Mouse (Mus musculus): ENCODE data around the gene Kctd10. TPM values are rescaled to one million over a fixed set of nuclear protein-coding genes. Genes with fewer than 3 reads are reported as not detected.

The Kctd10 gene
- polyA plus RNA-seq (2015; fragmentation: Nextera tagmentation; extraction: Ambion mirVana) = 223 and 230 TPM in 2 replicates

- ATAC-seq (peak; percentile 87), DNase-seq (ENCODE audit: low spot score) (peak; percentile 96)
- H3K27me3 ChIP-seq (replicated peaks; ENCODE audit: insufficient read depth, low read length) = no peaks in the 10 kb centered on the region
- 0 out of 2 replicates have a peak, but pooled peaks cover 3% of the 10 kb centered on the region for H3K36me3 ChIP-seq (ENCODE audit: insufficient read depth, low read length)
- peak within 1 kb of the TSS; percentile 65 for H3K4me2 ChIP-seq (replicated peaks; ENCODE audit: low read depth, low read length)
- peak within 1 kb of the TSS; percentile 97 for H3K27ac ChIP-seq (ENCODE audit: low read length)
- WGBS = under 1% methylated on average over 56 of the region's 74 CpGs
- TF ChIP-seq EP300 (IDR thresholded peaks at IDR 0.05) = no peak
- TF ChIP-seq CTCF (IDR thresholded peaks at IDR 0.05) = no peak
- peaks cover 41% of the 10 kb centered on the region for H3K4me1 ChIP-seq (ENCODE audit: insufficient read depth, low read depth, low read length)
- peak within 1 kb of the TSS; percentile 99 for H3K9ac ChIP-seq (replicated peaks; ENCODE audit: low read depth)
- H3K4me3 ChIP-seq (ENCODE audit: low read depth, low read length) = peak within 1 kb of the TSS; percentile 94
- H3K9me3 ChIP-seq (ENCODE audit: low read length) = no peaks in the 10 kb centered on the region
Measured at GRCm38 (mm10) chr5:114380209-114381012, at the start of gene Kctd10, which contains the start of gene Ube3b. Gene Kctd10 (minus strand): TSS chr5:114380508. Gene Ube3b (plus strand): TSS chr5:114380607.

GRCm38 (mm10) chr5:114429781-114430180, 49.5 kb upstream of the Kctd10 start:
- no peaks in the 10 kb centered on the region for H3K27me3 ChIP-seq (replicated peaks; ENCODE audit: insufficient read depth, low read length)
- H3K4me3 ChIP-seq (ENCODE audit: low read depth, low read length) = no peak overlapping the region
- H3K27ac ChIP-seq (ENCODE audit: low read length) = no peak overlapping the region
- DNase-seq (ENCODE audit: low spot score) = no peak
- ATAC-seq = no peak
- TF ChIP-seq EP300 (IDR thresholded peaks at IDR 0.05) (no peak), CTCF (IDR thresholded peaks at IDR 0.05) (no peak)
- no peak overlapping the region for H3K9ac ChIP-seq (replicated peaks; ENCODE audit: low read depth)
- no peaks in the 10 kb centered on the region for H3K9me3 ChIP-seq (ENCODE audit: low read length)
- no peaks in the 10 kb centered on the region for H3K36me3 ChIP-seq (ENCODE audit: insufficient read depth, low read length)
- H3K4me1 ChIP-seq (ENCODE audit: insufficient read depth, low read depth, low read length) = no peaks in the 10 kb centered on the region
- no peak overlapping the region for H3K4me2 ChIP-seq (replicated peaks; ENCODE audit: low read depth, low read length)
- 78% methylated on average over 7 of the region's 7 CpGs for WGBS

GRCm38 (mm10) chr5:114428621-114429020, 48.3 kb upstream of the Kctd10 start:
- Histone ChIP-seq H3K4me3 (ENCODE audit: low read depth, low read length) (no peak overlapping the region), H3K27me3 (replicated peaks; ENCODE audit: insufficient read depth, low read length) (no peaks in the 10 kb centered on the region), H3K4me2 (replicated peaks; ENCODE audit: low read depth, low read length) (no peak overlapping the region), H3K9ac (replicated peaks; ENCODE audit: low read depth) (no peak overlapping the region), H3K36me3 (ENCODE audit: insufficient read depth, low read length) (no peaks in the 10 kb centered on the region), H3K9me3 (ENCODE audit: low read length) (no peaks in the 10 kb centered on the region), H3K4me1 (ENCODE audit: insufficient read depth, low read depth, low read length) (no peaks in the 10 kb centered on the region), H3K27ac (ENCODE audit: low read length) (no peak overlapping the region)
- ATAC-seq (no peak), DNase-seq (ENCODE audit: low spot score) (no peak)
- WGBS = 59% methylated on average over 18 of the region's 18 CpGs
- TF ChIP-seq EP300 (IDR thresholded peaks at IDR 0.05) (no peak), CTCF (IDR thresholded peaks at IDR 0.05) (no peak)

- DNase-seq (ENCODE audit: low spot score) (no peak), ATAC-seq (no peak)
- Histone ChIP-seq H3K4me3 (ENCODE audit: low read depth, low read length) (no peak overlapping the region), H3K27ac (ENCODE audit: low read length) (no peak overlapping the region), H3K9me3 (ENCODE audit: low read length) (no peaks in the 10 kb centered on the region), H3K9ac (replicated peaks; ENCODE audit: low read depth) (no peak overlapping the region), H3K36me3 (ENCODE audit: insufficient read depth, low read length) (no peaks in the 10 kb centered on the region), H3K27me3 (replicated peaks; ENCODE audit: insufficient read depth, low read length) (no peaks in the 10 kb centered on the region), H3K4me2 (replicated peaks; ENCODE audit: low read depth, low read length) (no peak overlapping the region), H3K4me1 (ENCODE audit: insufficient read depth, low read depth, low read length) (0 out of 2 replicates have a peak, but pooled peaks cover 6% of the 10 kb centered on the region)
- WGBS = 65% methylated on average over 6 of the region's 6 CpGs
- TF ChIP-seq CTCF (IDR thresholded peaks at IDR 0.05) = no peak
- TF ChIP-seq EP300 (IDR thresholded peaks at IDR 0.05) = no peak
Measured at GRCm38 (mm10) chr5:114426732-114427131, 46.4 kb upstream of the Kctd10 start.

- H3K4me1 ChIP-seq (ENCODE audit: insufficient read depth, low read depth, low read length) = 0 out of 2 replicates have a peak, but pooled peaks cover 8% of the 10 kb centered on the region
- no peaks in the 10 kb centered on the region for H3K9me3 ChIP-seq (ENCODE audit: low read length)
- no peak for ATAC-seq
- H3K9ac ChIP-seq (replicated peaks; ENCODE audit: low read depth) = no peak overlapping the region
- H3K4me3 ChIP-seq (ENCODE audit: low read depth, low read length) = no peak overlapping the region
- H3K27me3 ChIP-seq (replicated peaks; ENCODE audit: insufficient read depth, low read length) = no peaks in the 10 kb centered on the region
- H3K4me2 ChIP-seq (replicated peaks; ENCODE audit: low read depth, low read length) = no peak overlapping the region
- no peak overlapping the region for H3K27ac ChIP-seq (ENCODE audit: low read length)
- no peak for TF ChIP-seq CTCF (IDR thresholded peaks at IDR 0.05)
- whole genome bisulfite sequencing = 85% methylated on average over 5 of the region's 5 CpGs
- no peak for DNase-seq (ENCODE audit: low spot score)
- H3K36me3 ChIP-seq (ENCODE audit: insufficient read depth, low read length) = peaks cover 14% of the 10 kb centered on the region; the same call in 1 of the 2 replicates
Measured at GRCm38 (mm10) chr5:114423961-114424360, 43.7 kb upstream of the Kctd10 start.

- 0 out of 2 replicates have a peak, but pooled peaks cover 8% of the 10 kb centered on the region for H3K4me1 ChIP-seq (ENCODE audit: insufficient read depth, low read depth, low read length)
- no peak overlapping the region for H3K4me2 ChIP-seq (replicated peaks; ENCODE audit: low read depth, low read length)
- H3K27ac ChIP-seq (ENCODE audit: low read length) = no peak overlapping the region
- ATAC-seq (no peak), DNase-seq (ENCODE audit: low spot score) (no peak)
- no peaks in the 10 kb centered on the region for H3K9me3 ChIP-seq (ENCODE audit: low read length)
- H3K27me3 ChIP-seq (replicated peaks; ENCODE audit: insufficient read depth, low read length) = no peaks in the 10 kb centered on the region
- peaks cover 21% of the 10 kb centered on the region; the same call in 1 of the 2 replicates for H3K36me3 ChIP-seq (ENCODE audit: insufficient read depth, low read length)
- no peak overlapping the region for H3K9ac ChIP-seq (replicated peaks; ENCODE audit: low read depth)
- WGBS = 5% methylated on average over 5 of the region's 5 CpGs
- no peak overlapping the region for H3K4me3 ChIP-seq (ENCODE audit: low read depth, low read length)
- TF ChIP-seq CTCF (IDR thresholded peaks at IDR 0.05) = no peak
- TF ChIP-seq EP300 (IDR thresholded peaks at IDR 0.05) = no peak
Measured at GRCm38 (mm10) chr5:114422591-114422990, 42.3 kb upstream of the Kctd10 start.

Measured in lung, postnatal 0 days (tissue).